Mouse (Mus musculus): ENCODE measurements around the gene Zfp821. TPM values are rescaled to one million over a fixed set of nuclear protein-coding genes. Genes with fewer than 3 reads are reported as not detected.
A peak's percentile ranks its signal among the peaks of the same experiment; 100 is the strongest.

Gene Zfp821
- polyA plus RNA-seq, 1 experiment from 2014 or later, result 6.0 TPM

DNA sequence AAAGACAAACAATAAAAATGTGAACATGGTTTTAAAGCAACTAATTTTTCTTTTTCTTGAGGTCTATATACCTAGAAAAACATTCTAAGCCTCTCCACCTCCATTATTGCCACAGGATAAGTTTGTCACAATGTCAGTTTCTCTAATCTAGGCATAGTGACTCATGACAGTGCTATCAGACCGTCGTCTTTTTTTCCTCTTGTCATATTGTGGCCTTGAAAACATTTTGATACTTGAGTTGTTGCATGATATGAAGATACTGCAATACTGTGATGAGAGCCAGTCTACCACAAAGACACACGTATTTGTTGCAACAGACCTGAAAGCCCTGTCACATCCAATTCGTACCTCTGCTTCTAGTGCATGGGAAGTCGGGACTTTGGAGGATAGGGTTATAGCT lies 9.6 kb downstream of the Zfp821 start:
- ATAC-seq (ENCODE audit: low read depth) (no peak), DNase-seq (no peak)
- WGBS (ENCODE audit: insufficient replicate concordance), result 72% methylated on average over 5 of the region's 5 CpGs
- Histone ChIP-seq H3K9me3 (replicated peaks) (no peaks in the 10 kb centered on the region), H3K9ac (no peak overlapping the region), H3K27me3 (no peaks in the 10 kb centered on the region), H3K36me3 (peaks cover 73% of the 10 kb centered on the region), H3K27ac (no peak overlapping the region), H3K4me3 (replicated peaks) (no peak overlapping the region), H3K4me1 (replicated peaks) (no peaks in the 10 kb centered on the region), H3K4me2 (no peak overlapping the region)

- no peaks in the 10 kb centered on the region for H3K4me1 ChIP-seq (replicated peaks)
- DNase-seq (no peak), ATAC-seq (ENCODE audit: low read depth) (no peak)
- no peak overlapping the region for H3K4me3 ChIP-seq (replicated peaks)
- H3K27ac ChIP-seq, result no peak overlapping the region
- WGBS (ENCODE audit: insufficient replicate concordance), result 78% methylated on average over 3 of the region's 3 CpGs
- no peaks in the 10 kb centered on the region for H3K9me3 ChIP-seq (replicated peaks)
- no peaks in the 10 kb centered on the region for H3K27me3 ChIP-seq
- H3K4me2 ChIP-seq, result no peak overlapping the region
- H3K9ac ChIP-seq, result no peak overlapping the region
- H3K36me3 ChIP-seq, result peaks cover 65% of the 10 kb centered on the region
These were observed 19.8 kb downstream of the Zfp821 start for GRCm38 (mm10) chr8:109725106-109725505.

GRCm38 (mm10) chr8:109731012-109731411 lies 25.7 kb downstream of the Zfp821 start:
- H3K9ac ChIP-seq, result no peak overlapping the region
- no peak for ATAC-seq (ENCODE audit: low read depth)

DNA sequence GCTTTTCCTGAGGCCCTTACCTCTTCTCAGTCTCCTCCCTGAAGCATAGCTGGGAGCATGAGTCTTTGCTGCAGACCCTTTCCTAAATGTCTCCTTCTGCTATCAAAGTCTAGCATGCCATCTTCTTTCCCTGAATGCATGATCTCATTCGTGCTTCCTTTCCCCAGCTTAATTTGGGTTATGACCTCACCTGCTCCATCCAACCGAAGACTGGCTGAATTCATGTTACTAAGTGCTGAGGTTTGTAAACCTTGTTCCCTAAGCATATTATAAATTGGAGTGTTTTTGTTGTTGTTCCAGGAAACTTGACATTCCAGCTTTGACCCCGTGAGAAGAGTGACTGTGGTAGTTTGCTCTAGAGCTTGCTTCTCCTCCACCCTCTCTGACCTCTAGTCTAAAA lies 28.7 kb downstream of the Zfp821 start:
- no peak overlapping the region for H3K27ac ChIP-seq
- 82% methylated on average over 3 of the region's 3 CpGs for WGBS (ENCODE audit: insufficient replicate concordance)
- H3K9me3 ChIP-seq (replicated peaks), result no peaks in the 10 kb centered on the region
- no peak overlapping the region for H3K4me2 ChIP-seq
- H3K4me3 ChIP-seq (replicated peaks), result no peak overlapping the region
- no peak overlapping the region for H3K9ac ChIP-seq
- DNase-seq, result no peak
- ATAC-seq (ENCODE audit: low read depth), result no peak
- H3K36me3 ChIP-seq, result peaks cover 45% of the 10 kb centered on the region
- no peaks in the 10 kb centered on the region for H3K27me3 ChIP-seq
- peaks cover 19% of the 10 kb centered on the region for H3K4me1 ChIP-seq (replicated peaks)

More at GRCm38 (mm10) chr8:109731012-109731411, 25.7 kb downstream of the Zfp821 start:
- H3K9me3 ChIP-seq (replicated peaks), result no peaks in the 10 kb centered on the region
- WGBS (ENCODE audit: insufficient replicate concordance), result 61% methylated on average over 3 of the region's 3 CpGs
- H3K4me3 ChIP-seq (replicated peaks), result no peak overlapping the region
- no peak for DNase-seq
- H3K4me2 ChIP-seq, result no peak overlapping the region
- peaks cover 49% of the 10 kb centered on the region for H3K36me3 ChIP-seq
- H3K4me1 ChIP-seq (replicated peaks), result peaks cover 5% of the 10 kb centered on the region
- no peak overlapping the region for H3K27ac ChIP-seq
- H3K27me3 ChIP-seq, result no peaks in the 10 kb centered on the region

GRCm38 (mm10) chr8:109736819-109737218 lies 31.5 kb downstream of the Zfp821 start:
- Histone ChIP-seq H3K9me3 (replicated peaks) (no peaks in the 10 kb centered on the region), H3K4me2 (peak overlapping the region; percentile 94), H3K27ac (peak overlapping the region; percentile 72), H3K4me1 (replicated peaks) (peaks cover 19% of the 10 kb centered on the region), H3K9ac (peak overlapping the region; percentile 96), H3K4me3 (replicated peaks) (peak overlapping the region; percentile 100), H3K36me3 (peaks cover 30% of the 10 kb centered on the region), H3K27me3 (no peaks in the 10 kb centered on the region)
- WGBS (ENCODE audit: insufficient replicate concordance), result 4% methylated on average over 8 of the region's 8 CpGs
- DNase-seq, result no peak
- peak; percentile 8; the same call in 1 of the 2 replicates for ATAC-seq (ENCODE audit: low read depth)

DNA sequence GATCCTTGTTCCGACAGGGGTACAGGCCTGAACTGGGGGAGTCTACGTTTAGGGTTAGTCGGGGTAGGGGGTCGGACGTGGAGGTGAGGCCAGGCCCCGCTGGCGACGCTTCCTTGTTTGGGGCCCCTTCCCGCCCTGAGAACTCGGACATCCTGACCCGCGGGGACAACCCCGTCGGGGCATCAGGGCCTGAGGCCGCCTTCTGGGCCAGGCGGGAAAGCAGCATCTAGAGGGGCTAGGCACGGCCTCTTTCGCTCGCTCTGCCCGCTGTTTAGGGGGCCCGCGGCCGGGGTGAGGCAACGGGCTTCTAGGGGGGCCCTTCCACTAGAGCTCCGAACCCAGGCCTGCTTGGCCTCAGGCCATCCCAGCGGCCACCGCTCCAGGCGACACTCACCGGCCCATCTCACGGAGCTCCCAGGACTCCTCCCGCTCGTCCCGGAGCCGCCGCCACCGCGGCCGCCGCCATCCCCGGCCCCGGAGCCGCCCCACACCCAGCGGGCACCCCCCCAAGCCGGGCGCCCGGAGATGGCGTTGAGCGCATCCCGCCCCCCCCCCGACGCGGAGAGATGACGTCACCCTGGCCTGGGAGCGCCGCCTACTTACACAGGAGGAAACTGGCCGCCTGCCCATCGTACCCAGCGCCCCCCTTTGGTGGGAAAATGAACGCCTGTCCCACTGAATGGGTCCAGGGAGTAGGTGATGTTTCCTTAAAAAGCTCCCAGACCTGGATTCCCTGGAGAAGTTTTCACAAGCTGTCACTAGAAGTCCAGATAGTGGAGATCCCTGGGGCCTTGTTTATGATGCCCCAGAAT lies 32.1 kb downstream of the Zfp821 start, which contains the start of gene Atxn1l:
Gene Atxn1l, minus strand, starts transcription at position 503 of the 812 bp plus-strand sequence.
- Histone ChIP-seq H3K27me3 (no peaks in the 10 kb centered on the region), H3K4me2 (peak within 1 kb of the TSS; percentile 94), H3K27ac (peak within 1 kb of the TSS; percentile 72), H3K9me3 (replicated peaks) (no peaks in the 10 kb centered on the region), H3K36me3 (peaks cover 24% of the 10 kb centered on the region), H3K4me1 (replicated peaks) (peaks cover 19% of the 10 kb centered on the region), H3K9ac (peak within 1 kb of the TSS; percentile 96), H3K4me3 (replicated peaks) (peak within 1 kb of the TSS; percentile 100)
- peak; percentile 90 for ATAC-seq (ENCODE audit: low read depth)
- WGBS (ENCODE audit: insufficient replicate concordance), result under 1% methylated on average over 59 of the region's 59 CpGs
- DNase-seq, result peak; percentile 75

- Histone ChIP-seq H3K36me3 (peaks cover 18% of the 10 kb centered on the region), H3K27me3 (no peaks in the 10 kb centered on the region), H3K4me3 (replicated peaks) (peak overlapping the region; percentile 100), H3K4me1 (replicated peaks) (peaks cover 19% of the 10 kb centered on the region), H3K4me2 (peak overlapping the region; percentile 94), H3K9ac (peak overlapping the region; percentile 96; the same call in 1 of the 2 replicates), H3K9me3 (replicated peaks) (no peaks in the 10 kb centered on the region), H3K27ac (no peak overlapping the region)
- DNase-seq, result no peak
- 78% methylated on average over 1 of the region's 1 CpGs for WGBS (ENCODE audit: insufficient replicate concordance)
- ATAC-seq (ENCODE audit: low read depth), result no peak
These were observed 32.7 kb downstream of the Zfp821 start for GRCm38 (mm10) chr8:109738049-109738380.

- H3K4me2 ChIP-seq, result no peak overlapping the region
- ATAC-seq (ENCODE audit: low read depth) (no peak), DNase-seq (no peak)
- no peaks in the 10 kb centered on the region for H3K9me3 ChIP-seq (replicated peaks)
- H3K27ac ChIP-seq, result no peak overlapping the region
- WGBS (ENCODE audit: insufficient replicate concordance), result 79% methylated on average over 12 of the region's 12 CpGs
- no peaks in the 10 kb centered on the region for H3K36me3 ChIP-seq
- H3K4me3 ChIP-seq (replicated peaks), result no peak overlapping the region
- no peaks in the 10 kb centered on the region for H3K4me1 ChIP-seq (replicated peaks)
- H3K27me3 ChIP-seq, result no peaks in the 10 kb centered on the region; the same call in 1 of the 2 replicates
- H3K9ac ChIP-seq, result no peak overlapping the region
These were observed 42.3 kb downstream of the Zfp821 start for GRCm38 (mm10) chr8:109747468-109748199.

GRCm38 (mm10) chr8:109750274-109750673 lies 44.9 kb downstream of the Zfp821 start:
- Histone ChIP-seq H3K36me3 (no peaks in the 10 kb centered on the region), H3K4me3 (replicated peaks) (no peak overlapping the region), H3K9me3 (replicated peaks) (no peaks in the 10 kb centered on the region), H3K27me3 (no peaks in the 10 kb centered on the region; the same call in 1 of the 2 replicates), H3K4me2 (no peak overlapping the region), H3K27ac (no peak overlapping the region), H3K4me1 (replicated peaks) (no peaks in the 10 kb centered on the region), H3K9ac (no peak overlapping the region)
- WGBS (ENCODE audit: insufficient replicate concordance), result 28% methylated on average over 5 of the region's 5 CpGs
- DNase-seq (no peak), ATAC-seq (ENCODE audit: low read depth) (no peak)

GRCm38 (mm10) chr8:109750699-109751098 lies 45.4 kb downstream of the Zfp821 start:
- Histone ChIP-seq H3K4me2 (no peak overlapping the region), H3K4me1 (replicated peaks) (no peaks in the 10 kb centered on the region), H3K27ac (no peak overlapping the region), H3K4me3 (replicated peaks) (no peak overlapping the region), H3K27me3 (no peaks in the 10 kb centered on the region; the same call in 1 of the 2 replicates), H3K9me3 (replicated peaks) (no peaks in the 10 kb centered on the region), H3K36me3 (no peaks in the 10 kb centered on the region), H3K9ac (no peak overlapping the region)
- DNase-seq (peak; percentile 15), ATAC-seq (ENCODE audit: low read depth) (no peak)
- WGBS (ENCODE audit: insufficient replicate concordance), result 33% methylated on average over 12 of the region's 12 CpGs

GRCm38 (mm10) chr8:109751731-109752485 lies 46.6 kb downstream of the Zfp821 start:
- Histone ChIP-seq H3K4me2 (no peak overlapping the region), H3K4me3 (replicated peaks) (no peak overlapping the region), H3K9me3 (replicated peaks) (no peaks in the 10 kb centered on the region), H3K9ac (no peak overlapping the region), H3K27me3 (no peaks in the 10 kb centered on the region; the same call in 1 of the 2 replicates), H3K36me3 (no peaks in the 10 kb centered on the region), H3K4me1 (replicated peaks) (no peaks in the 10 kb centered on the region), H3K27ac (no peak overlapping the region)
- no peak for ATAC-seq (ENCODE audit: low read depth)
- 72% methylated on average over 20 of the region's 20 CpGs for WGBS (ENCODE audit: insufficient replicate concordance)
- no peak for DNase-seq
